Mouse (Mus musculus): Measurements from ENCODE around the gene Hmgn3. TPM values are rescaled to one million over a fixed set of nuclear protein-coding genes. Genes with fewer than 3 reads are reported as not detected.

The Hmgn3 gene
- polyA plus RNA-seq, 1 experiment from 2014 or later: 87.0 TPM

GRCm38 (mm10) chr9:83115676-83116075 lies 30.8 kb downstream of the Hmgn3 start:
- Histone ChIP-seq H3K27me3 (no peaks in the 10 kb centered on the region), H3K9me3 (no peaks in the 10 kb centered on the region), H3K36me3 (no peaks in the 10 kb centered on the region), H3K27ac (no peak overlapping the region), H3K4me3 (no peak overlapping the region), H3K4me1 (no peaks in the 10 kb centered on the region), H3K9ac (no peak overlapping the region), H3K4me2 (no peak overlapping the region)
- WGBS: 86% methylated on average over 2 of the region's 2 CpGs
- no peak for ATAC-seq (ENCODE audit: borderline replicate concordance, extremely low read depth, low FRiP score, low TSS enrichment)

GRCm38 (mm10) chr9:83113800-83114217 lies 32.7 kb downstream of the Hmgn3 start:
- Histone ChIP-seq H3K27ac (no peak overlapping the region), H3K4me1 (no peaks in the 10 kb centered on the region), H3K9me3 (no peaks in the 10 kb centered on the region), H3K4me3 (no peak overlapping the region), H3K9ac (no peak overlapping the region), H3K36me3 (no peaks in the 10 kb centered on the region), H3K27me3 (no peaks in the 10 kb centered on the region), H3K4me2 (no peak overlapping the region)
- 65% methylated on average over 10 of the region's 10 CpGs for WGBS
- ATAC-seq (ENCODE audit: borderline replicate concordance, extremely low read depth, low FRiP score, low TSS enrichment): no peak

- Histone ChIP-seq H3K36me3 (no peaks in the 10 kb centered on the region), H3K4me1 (no peaks in the 10 kb centered on the region), H3K4me3 (no peak overlapping the region), H3K27me3 (no peaks in the 10 kb centered on the region), H3K9me3 (no peaks in the 10 kb centered on the region), H3K27ac (no peak overlapping the region), H3K9ac (no peak overlapping the region), H3K4me2 (no peak overlapping the region)
- no peak for ATAC-seq (ENCODE audit: borderline replicate concordance, extremely low read depth, low FRiP score, low TSS enrichment)
- 64% methylated on average over 9 of the region's 9 CpGs for WGBS
Observed at GRCm38 (mm10) chr9:83112305-83112768, 34.1 kb downstream of the Hmgn3 start.

- Histone ChIP-seq H3K4me1 (no peaks in the 10 kb centered on the region), H3K9ac (no peak overlapping the region), H3K36me3 (no peaks in the 10 kb centered on the region), H3K4me2 (no peak overlapping the region), H3K4me3 (no peak overlapping the region), H3K27me3 (no peaks in the 10 kb centered on the region), H3K27ac (no peak overlapping the region), H3K9me3 (no peaks in the 10 kb centered on the region)
- WGBS: 69% methylated on average over 3 of the region's 3 CpGs
- ATAC-seq (ENCODE audit: borderline replicate concordance, extremely low read depth, low FRiP score, low TSS enrichment): no peak
Observed at GRCm38 (mm10) chr9:83111789-83112188, 34.7 kb downstream of the Hmgn3 start.

- Histone ChIP-seq H3K9ac (no peak overlapping the region), H3K36me3 (no peaks in the 10 kb centered on the region), H3K4me3 (no peak overlapping the region), H3K4me1 (no peaks in the 10 kb centered on the region), H3K27ac (no peak overlapping the region), H3K27me3 (no peaks in the 10 kb centered on the region), H3K9me3 (no peaks in the 10 kb centered on the region), H3K4me2 (no peak overlapping the region)
- no peak for ATAC-seq (ENCODE audit: borderline replicate concordance, extremely low read depth, low FRiP score, low TSS enrichment)
- WGBS: 81% methylated on average over 9 of the region's 9 CpGs
Observed at GRCm38 (mm10) chr9:83111117-83111686, 35.3 kb downstream of the Hmgn3 start.

GRCm38 (mm10) chr9:83110406-83111116 lies 35.9 kb downstream of the Hmgn3 start:
- Histone ChIP-seq H3K9ac (no peak overlapping the region), H3K4me3 (no peak overlapping the region), H3K4me2 (no peak overlapping the region), H3K4me1 (no peaks in the 10 kb centered on the region), H3K27me3 (no peaks in the 10 kb centered on the region), H3K9me3 (no peaks in the 10 kb centered on the region), H3K36me3 (no peaks in the 10 kb centered on the region), H3K27ac (no peak overlapping the region)
- WGBS: 82% methylated on average over 9 of the region's 9 CpGs
- ATAC-seq (ENCODE audit: borderline replicate concordance, extremely low read depth, low FRiP score, low TSS enrichment): no peak

- Histone ChIP-seq H3K27me3 (no peaks in the 10 kb centered on the region), H3K4me2 (no peak overlapping the region), H3K4me1 (no peaks in the 10 kb centered on the region), H3K36me3 (no peaks in the 10 kb centered on the region), H3K9me3 (no peaks in the 10 kb centered on the region), H3K27ac (no peak overlapping the region), H3K4me3 (no peak overlapping the region), H3K9ac (no peak overlapping the region)
- WGBS: 88% methylated on average over 6 of the region's 6 CpGs
- no peak for ATAC-seq (ENCODE audit: borderline replicate concordance, extremely low read depth, low FRiP score, low TSS enrichment)
Observed at GRCm38 (mm10) chr9:83109705-83110104, 36.8 kb downstream of the Hmgn3 start.

- ATAC-seq (ENCODE audit: borderline replicate concordance, extremely low read depth, low FRiP score, low TSS enrichment): no peak
Observed at GRCm38 (mm10) chr9:83108821-83109220, 37.7 kb downstream of the Hmgn3 start.

GRCm38 (mm10) chr9:83103785-83104184 lies 42.7 kb downstream of the Hmgn3 start:
- Histone ChIP-seq H3K4me3 (no peak overlapping the region), H3K36me3 (no peaks in the 10 kb centered on the region), H3K9ac (no peak overlapping the region), H3K4me2 (no peak overlapping the region), H3K4me1 (no peaks in the 10 kb centered on the region), H3K27ac (no peak overlapping the region), H3K9me3 (no peaks in the 10 kb centered on the region), H3K27me3 (no peaks in the 10 kb centered on the region)
- ATAC-seq (ENCODE audit: borderline replicate concordance, extremely low read depth, low FRiP score, low TSS enrichment): no peak
- WGBS: 71% methylated on average over 3 of the region's 3 CpGs

More at GRCm38 (mm10) chr9:83108821-83109220, 37.7 kb downstream of the Hmgn3 start:
- 73% methylated on average over 3 of the region's 3 CpGs for WGBS
- H3K4me2 ChIP-seq: no peak overlapping the region
- H3K27ac ChIP-seq: no peak overlapping the region
- H3K9ac ChIP-seq: no peak overlapping the region
- H3K4me1 ChIP-seq: no peaks in the 10 kb centered on the region
- H3K36me3 ChIP-seq: no peaks in the 10 kb centered on the region
- no peaks in the 10 kb centered on the region for H3K27me3 ChIP-seq
- no peak overlapping the region for H3K4me3 ChIP-seq
- H3K9me3 ChIP-seq: no peaks in the 10 kb centered on the region

- H3K36me3 ChIP-seq: no peaks in the 10 kb centered on the region
- no peak overlapping the region for H3K4me3 ChIP-seq
- H3K9ac ChIP-seq: no peak overlapping the region
- H3K27ac ChIP-seq: no peak overlapping the region
- 82% methylated on average over 3 of the region's 3 CpGs for WGBS
- H3K4me1 ChIP-seq: no peaks in the 10 kb centered on the region
- no peaks in the 10 kb centered on the region for H3K27me3 ChIP-seq
- no peak overlapping the region for H3K4me2 ChIP-seq
- no peak for ATAC-seq (ENCODE audit: borderline replicate concordance, extremely low read depth, low FRiP score, low TSS enrichment)
- no peaks in the 10 kb centered on the region for H3K9me3 ChIP-seq
Observed at GRCm38 (mm10) chr9:83101691-83102090, 44.8 kb downstream of the Hmgn3 start.

GRCm38 (mm10) chr9:83100786-83101185 lies 45.7 kb downstream of the Hmgn3 start:
- 87% methylated on average over 3 of the region's 3 CpGs for WGBS
- ATAC-seq (ENCODE audit: borderline replicate concordance, extremely low read depth, low FRiP score, low TSS enrichment): no peak
- Histone ChIP-seq H3K4me3 (no peak overlapping the region), H3K27me3 (no peaks in the 10 kb centered on the region), H3K36me3 (no peaks in the 10 kb centered on the region), H3K9me3 (no peaks in the 10 kb centered on the region), H3K4me2 (no peak overlapping the region), H3K27ac (no peak overlapping the region), H3K9ac (no peak overlapping the region), H3K4me1 (no peaks in the 10 kb centered on the region)

GRCm38 (mm10) chr9:83098652-83099307 lies 47.7 kb downstream of the Hmgn3 start:
- no peak overlapping the region for H3K27ac ChIP-seq
- H3K4me2 ChIP-seq: no peak overlapping the region
- no peaks in the 10 kb centered on the region for H3K36me3 ChIP-seq
- no peaks in the 10 kb centered on the region for H3K27me3 ChIP-seq
- H3K4me3 ChIP-seq: no peak overlapping the region
- no peaks in the 10 kb centered on the region for H3K9me3 ChIP-seq
- no peak overlapping the region for H3K9ac ChIP-seq
- ATAC-seq (ENCODE audit: borderline replicate concordance, extremely low read depth, low FRiP score, low TSS enrichment): no peak
- no peaks in the 10 kb centered on the region for H3K4me1 ChIP-seq
- 89% methylated on average over 12 of the region's 12 CpGs for WGBS

Measured in lung, embryonic 15.5 days (tissue).